Mouse (Mus musculus): Measurements from ENCODE around the gene Gm7324.
"Not testable (repeated sequence)": the region's sequence is repeated elsewhere in the genome, so short reads cannot be mapped to it uniquely, and the experiment has no call there.

The Gm7324 gene

GRCm38 (mm10) chr14:43697621-43698020, at the start of gene Gm7324:
Gm7324 (plus strand) TSS chr14:43697828.
- DNase-seq (ENCODE audit: low spot score): not testable (repeated sequence)

- not testable (repeated sequence) for DNase-seq (ENCODE audit: low spot score)
Observed at GRCm38 (mm10) chr14:43677099-43677498, 20.5 kb upstream of the Gm7324 start, which contains the start of gene Gm8165. Gm8165 (minus strand) TSS chr14:43677199.

DNA sequence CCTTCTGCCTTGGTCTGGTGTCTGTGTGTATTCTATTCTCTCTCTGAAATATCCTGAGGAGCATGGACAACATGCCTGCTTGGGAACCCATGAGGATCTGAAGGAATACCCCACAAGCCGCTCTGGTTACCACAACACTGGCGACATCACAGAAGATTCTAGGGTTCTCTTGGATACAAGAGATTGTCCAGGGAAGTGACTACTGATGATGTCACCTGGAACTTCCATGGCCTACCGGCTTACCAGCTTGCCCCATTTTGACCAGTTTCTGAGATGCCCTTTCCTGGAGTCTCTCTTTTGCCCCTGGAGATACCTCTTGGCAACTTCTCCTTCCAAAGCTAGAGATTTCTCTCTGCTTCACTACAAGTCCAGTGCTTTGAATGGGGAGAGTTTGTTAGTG, 29.8 kb downstream of the Gm7324 start, which contains the start of gene Gm16506:
Gm16506 (minus strand) TSS at position 101 of the 400 bp plus-strand sequence.
- not testable (repeated sequence) for DNase-seq (ENCODE audit: low spot score)

- not testable (repeated sequence) for DNase-seq (ENCODE audit: low spot score)
Observed at GRCm38 (mm10) chr14:43747566-43747965, 49.9 kb downstream of the Gm7324 start, which contains the start of gene Gm6526. Gm6526 (plus strand) TSS chr14:43747866.
